ENCODE assay signal across 17 mouse cellular contexts in the genomic region with DNA sequence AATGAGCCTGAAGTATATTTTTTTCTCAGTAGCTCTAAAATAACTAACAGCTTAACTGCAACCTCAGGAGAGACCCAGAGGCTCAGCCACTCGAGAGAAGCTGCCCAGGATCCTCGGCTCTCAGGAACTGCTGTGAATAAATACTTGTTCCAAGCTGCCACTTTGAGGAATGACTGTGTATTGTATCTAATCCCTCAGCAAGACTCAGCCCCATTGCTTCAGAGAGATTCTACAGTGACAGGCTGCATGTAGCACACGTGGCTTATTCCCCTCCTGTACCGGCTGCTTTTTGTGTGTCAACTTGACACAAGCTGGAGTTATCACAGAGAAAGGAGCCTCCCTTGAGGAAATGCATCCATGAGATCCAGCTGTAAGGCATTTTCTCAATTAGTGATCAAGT.
"Had no signal": no experiment of that assay in that cellular context is flagged by ENCODE, and none has a peak within 500 bp of the region (broad histone marks: within the 10 kb centered on the region; RNA-seq: fewer than 3 reads in every experiment).

No protein-coding gene starts in this region.

- H3K27me3 ChIP-seq: liver, embryonic 13.5 days; midbrain, embryonic 15.5 days; neural tube, embryonic 12.5 days; neural tube, embryonic 15.5 days had no signal

- H3K9ac ChIP-seq: liver, embryonic 13.5 days; midbrain, embryonic 15.5 days; neural tube, embryonic 12.5 days; neural tube, embryonic 15.5 days had no signal

- H3K27ac ChIP-seq: liver, embryonic 13.5 days; midbrain, embryonic 15.5 days; neural tube, embryonic 12.5 days; neural tube, embryonic 15.5 days had no signal

- H3K4me2 ChIP-seq: liver, embryonic 13.5 days; midbrain, embryonic 11.5 days; midbrain, embryonic 15.5 days; neural tube, embryonic 12.5 days; neural tube, embryonic 15.5 days had no signal

- H3K4me3 ChIP-seq: liver, embryonic 13.5 days; midbrain, embryonic 15.5 days; neural tube, embryonic 12.5 days; neural tube, embryonic 15.5 days had no signal

- ATAC-seq: midbrain, embryonic 15.5 days had no signal

- H3K36me3 ChIP-seq: liver, embryonic 13.5 days; midbrain, embryonic 15.5 days; neural tube, embryonic 12.5 days; neural tube, embryonic 15.5 days had no signal

- H3K4me1 ChIP-seq: liver, embryonic 13.5 days had no signal

- H3K9me3 ChIP-seq: liver, embryonic 13.5 days; midbrain, embryonic 15.5 days; neural tube, embryonic 12.5 days; neural tube, embryonic 15.5 days had no signal

- DNase-seq: kidney, adult 11 months; kidney, adult 9 months; kidney, postnatal 14 days; kidney, postnatal 4 days; liver, embryonic 13.5 days; lung, adult 2 months; lung, postnatal 14 days; lung, postnatal 4 days; right cerebral cortex, adult 18-20 months; right cerebral cortex, postnatal 14 days; right cerebral cortex, postnatal 4 days; thymus, adult 18-20 months; thymus, postnatal 36 days had no signal
